Mouse (Mus musculus) telencephalon, adult 2 months (tissue): ENCODE measurements around the gene Gm17651.

ENCODE experiments used
- DNase-seq: peaks from one replicate; pipeline ENCODE4 v3.0.0-alpha.2; 2011; ENCODE audit warnings: low read depth, low spot score

The Gm17651 gene

DNA sequence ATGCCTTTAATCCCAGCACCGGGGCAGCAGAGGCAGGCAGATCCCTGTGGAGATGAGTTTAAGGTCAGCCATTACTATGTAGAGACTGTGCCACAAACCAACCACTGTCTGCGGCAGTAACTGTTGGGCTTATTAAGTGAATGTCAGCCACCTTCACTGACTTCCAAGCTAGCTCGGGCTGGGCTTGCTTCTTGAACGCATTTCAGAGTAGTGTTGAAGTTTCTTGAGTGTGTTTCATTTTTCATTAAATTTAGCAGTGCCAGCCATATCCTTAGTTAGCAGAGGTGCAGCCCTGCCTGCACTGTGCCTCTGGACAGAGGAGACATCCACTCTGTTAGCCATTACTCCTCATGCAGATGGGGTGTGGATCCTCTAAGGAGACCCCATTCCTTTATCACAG, 43.7 kb downstream of the Gm17651 start:
- DNase-seq, result no peak

GRCm38 (mm10) chr3:97629941-97630340, 44.6 kb downstream of the Gm17651 start:
- DNase-seq, result no peak

DNA sequence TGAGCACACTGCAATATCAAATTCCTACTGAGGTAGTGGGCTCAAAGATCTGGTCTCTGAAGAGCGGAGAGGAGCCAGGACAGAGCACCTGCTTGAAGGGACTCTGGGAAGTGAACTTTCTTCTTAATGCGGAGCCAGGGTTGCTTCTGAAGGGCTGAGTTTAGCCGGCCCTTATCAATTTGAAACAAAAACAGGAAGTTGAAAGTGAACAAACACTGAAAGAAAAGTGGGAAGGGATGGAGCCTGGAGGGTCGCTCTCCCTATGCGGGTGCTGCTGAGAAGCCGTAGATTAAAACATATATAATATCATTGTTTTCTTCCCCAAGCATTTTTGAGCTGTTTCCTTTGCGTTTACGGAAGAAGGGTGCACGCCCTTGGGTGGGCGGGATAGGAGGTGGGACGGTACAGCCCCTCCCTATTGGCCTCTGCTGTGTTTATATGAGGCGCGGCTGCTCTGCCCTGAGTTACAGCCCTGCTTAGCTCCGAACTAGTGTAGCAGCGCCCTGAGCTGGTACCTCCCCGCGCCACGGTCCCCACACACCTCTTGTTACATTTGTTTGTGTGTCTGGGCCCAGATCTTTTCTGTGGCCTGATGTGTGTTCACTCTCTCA, 46.0 kb downstream of the Gm17651 start, which contains the start of gene Fmo5:
Fmo5 (plus strand) TSS at position 414 of the 611 bp plus-strand sequence.
- DNase-seq, result no peak

- DNase-seq, result no peak
These were observed 46.6 kb downstream of the Gm17651 start for GRCm38 (mm10) chr3:97627893-97628292.

DNA sequence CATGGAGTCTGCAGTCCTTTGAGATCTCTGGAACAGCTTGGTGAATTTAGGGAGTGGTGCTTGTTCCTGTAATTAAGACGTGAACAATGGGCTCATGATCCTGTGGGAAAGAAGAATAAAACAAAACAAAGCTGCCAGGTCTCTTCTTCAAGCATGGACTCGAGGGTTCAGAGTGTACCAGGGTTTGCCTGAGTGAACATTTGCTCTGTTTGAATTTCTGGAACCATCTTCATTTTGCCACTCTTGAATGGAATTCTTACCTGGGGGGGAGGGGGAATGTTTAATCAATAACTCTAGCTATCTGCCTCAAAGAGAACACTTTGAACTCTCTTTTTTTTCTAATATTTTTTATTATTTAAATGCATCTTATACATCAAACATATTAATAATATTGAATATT, 49.9 kb downstream of the Gm17651 start:
- no peak for DNase-seq
